Mouse (Mus musculus) thymus, adult 2 months (tissue): ENCODE measurements at regions not wholly inside any gene's neighbourhood (a gene's known extent, or its start where the extent isn't known, plus 50 kb on each side); places are given as distances from the start of the nearest gene placed in this dataset.

Experiments used
- DNase-seq: peaks from one replicate; pipeline ENCODE4 v3.0.0; 2021
- H3K27ac ChIP-seq: fragments of 200-500 bp; 2 replicates; pipeline ENCODE4 v1.5.1; 2012; ENCODE audit warnings: low read length, control low read depth; ENCODE audit not compliant: control insufficient read depth, insufficient read depth
- H3K27me3 ChIP-seq: fragments of 200-500 bp; 2 replicates; pipeline ENCODE4 v1.6.1; 2012; ENCODE audit warnings: mild to moderate bottlenecking, low read length, moderate library complexity, mixed read lengths; ENCODE audit not compliant: control insufficient read depth, insufficient read depth
- H3K36me3 ChIP-seq: fragments of 200-500 bp; 2 replicates; pipeline ENCODE4 v1.6.1; 2012; ENCODE audit warnings: mild to moderate bottlenecking, low read length, moderate library complexity; ENCODE audit not compliant: control insufficient read depth, insufficient read depth
- H3K4me1 ChIP-seq: fragments of 200-500 bp; replicated peaks from 2 replicates; pipeline ENCODE4 v1.6.1; 2012; ENCODE audit warnings: low read length; ENCODE audit not compliant: control insufficient read depth, insufficient read depth
- H3K4me3 ChIP-seq: fragments of 200-500 bp; 2 replicates; pipeline ENCODE4 v1.5.1; 2012; ENCODE audit warnings: mild to moderate bottlenecking, low read length, control low read depth, moderate library complexity; ENCODE audit not compliant: control insufficient read depth, insufficient read depth
- CTCF ChIP-seq: fragments of 200-500 bp; IDR thresholded peaks from 2 replicates; pipeline ENCODE4 v1.5.1; 2012; ENCODE audit warnings: mild to moderate bottlenecking, control low read depth, low read length, moderate library complexity, borderline replicate concordance; ENCODE audit not compliant: control insufficient read depth, poor library complexity, insufficient read depth; ENCODE audit errors: extremely low read depth
- POLR2A ChIP-seq: fragments of 200-500 bp; IDR thresholded peaks from 2 replicates; pipeline ENCODE4 v1.6.1; 2012; ENCODE audit warnings: mild to moderate bottlenecking, low read length, control low read depth, moderate library complexity; ENCODE audit not compliant: control insufficient read depth, poor library complexity, insufficient read depth; ENCODE audit errors: extremely low read depth
- WGBS: fragments of 180-500 bp; shearing (Covaris S2); methylation state at CpG from one replicate; pipeline ENCODE4 v1.1.7; 2018; 5-methylcytosine and 5-hydroxymethylcytosine counted together

- DNase-seq, result no peak
- 90% methylated on average over 4 of the region's 4 CpGs for WGBS
- Histone ChIP-seq H3K4me3 (no peak overlapping the region), H3K27me3 (no peaks in the 10 kb centered on the region), H3K27ac (no peak overlapping the region), H3K36me3 (no peaks in the 10 kb centered on the region), H3K4me1 (no peaks in the 10 kb centered on the region)
- TF ChIP-seq CTCF, result no peak
- no peak for TF ChIP-seq POLR2A
These were observed 189.5 kb upstream of the Maf start for GRCm38 (mm10) chr8:115897086-115897485.

GRCm38 (mm10) chr8:115896066-115896465 lies 188.5 kb upstream of the Maf start:
- Histone ChIP-seq H3K27ac (no peak overlapping the region), H3K4me1 (no peaks in the 10 kb centered on the region), H3K36me3 (no peaks in the 10 kb centered on the region), H3K4me3 (no peak overlapping the region), H3K27me3 (no peaks in the 10 kb centered on the region)
- TF ChIP-seq CTCF (no peak), POLR2A (no peak)
- DNase-seq, result no peak
- WGBS, result 97% methylated on average over 4 of the region's 4 CpGs

- DNase-seq, result no peak
- Histone ChIP-seq H3K27me3 (no peaks in the 10 kb centered on the region), H3K4me3 (no peak overlapping the region), H3K4me1 (no peaks in the 10 kb centered on the region), H3K27ac (no peak overlapping the region), H3K36me3 (no peaks in the 10 kb centered on the region)
- WGBS, result 89% methylated on average over 4 of the region's 4 CpGs
- TF ChIP-seq POLR2A (no peak), CTCF (no peak)
These were observed 180.7 kb upstream of the Maf start for GRCm38 (mm10) chr8:115888278-115888677.

- Histone ChIP-seq H3K27me3 (no peaks in the 10 kb centered on the region), H3K36me3 (no peaks in the 10 kb centered on the region), H3K4me1 (no peaks in the 10 kb centered on the region), H3K27ac (no peak overlapping the region), H3K4me3 (no peak overlapping the region)
- no peak for TF ChIP-seq CTCF
- no peak for TF ChIP-seq POLR2A
- WGBS, result 59% methylated on average over 2 of the region's 2 CpGs
- no peak for DNase-seq
These were observed 177.6 kb upstream of the Maf start for GRCm38 (mm10) chr8:115885121-115885743.

- Histone ChIP-seq H3K27me3 (no peaks in the 10 kb centered on the region), H3K36me3 (no peaks in the 10 kb centered on the region), H3K4me1 (no peaks in the 10 kb centered on the region), H3K27ac (no peak overlapping the region), H3K4me3 (no peak overlapping the region)
- no peak for DNase-seq
- no peak for TF ChIP-seq POLR2A
- TF ChIP-seq CTCF, result no peak
- WGBS, result 75% methylated on average over 3 of the region's 3 CpGs
These were observed 176.2 kb upstream of the Maf start for GRCm38 (mm10) chr8:115883808-115884207.

- H3K27me3 ChIP-seq, result no peaks in the 10 kb centered on the region
- no peak overlapping the region for H3K27ac ChIP-seq
- H3K36me3 ChIP-seq, result no peaks in the 10 kb centered on the region
- WGBS, result 91% methylated on average over 8 of the region's 8 CpGs
- no peak overlapping the region for H3K4me3 ChIP-seq
- no peaks in the 10 kb centered on the region for H3K4me1 ChIP-seq
- DNase-seq, result no peak
- no peak for TF ChIP-seq CTCF
- TF ChIP-seq POLR2A, result no peak
These were observed 174.3 kb upstream of the Maf start for GRCm38 (mm10) chr8:115881881-115882280.

GRCm38 (mm10) chr8:115874789-115875188 lies 167.2 kb upstream of the Maf start:
- no peak overlapping the region for H3K27ac ChIP-seq
- no peak for TF ChIP-seq POLR2A
- TF ChIP-seq CTCF, result no peak
- 94% methylated on average over 7 of the region's 7 CpGs for WGBS

More at GRCm38 (mm10) chr8:115874789-115875188, 167.2 kb upstream of the Maf start:
- H3K36me3 ChIP-seq, result no peaks in the 10 kb centered on the region
- DNase-seq, result no peak
- no peaks in the 10 kb centered on the region for H3K4me1 ChIP-seq
- no peaks in the 10 kb centered on the region for H3K27me3 ChIP-seq
- H3K4me3 ChIP-seq, result no peak overlapping the region
